Mouse (Mus musculus) kidney, adult 11 months (tissue): ENCODE data around the gene Safb2.

Experiments used
- DNase-seq: peaks from one replicate; pipeline ENCODE4 v3.0.0; 2022

Gene Safb2

GRCm38 (mm10) chr17:56554122-56554551, 30.2 kb downstream of the Safb2 start, which contains the start of gene Gm20219:
Gm20219 (minus strand) TSS chr17:56554387.
- peak; percentile 34 for DNase-seq

GRCm38 (mm10) chr17:56552781-56553363, 31.5 kb downstream of the Safb2 start:
- peak; percentile 51 for DNase-seq

- DNase-seq, result no peak
These were observed 32.4 kb downstream of the Safb2 start for GRCm38 (mm10) chr17:56551841-56552581.

- DNase-seq, result no peak
These were observed 33.5 kb downstream of the Safb2 start for GRCm38 (mm10) chr17:56550784-56551475.

- DNase-seq, result no peak
These were observed 35.7 kb downstream of the Safb2 start for GRCm38 (mm10) chr17:56548605-56549105.

GRCm38 (mm10) chr17:56547846-56548604, 36.4 kb downstream of the Safb2 start:
- DNase-seq, result no peak

GRCm38 (mm10) chr17:56547116-56547845, 37.1 kb downstream of the Safb2 start:
- no peak for DNase-seq

GRCm38 (mm10) chr17:56546576-56546975, 37.8 kb downstream of the Safb2 start:
- no peak for DNase-seq

- no peak for DNase-seq
These were observed 38.4 kb downstream of the Safb2 start for GRCm38 (mm10) chr17:56545945-56546344.

- DNase-seq, result no peak
These were observed 39.5 kb downstream of the Safb2 start for GRCm38 (mm10) chr17:56544699-56545387.

GRCm38 (mm10) chr17:56543684-56544224, 40.6 kb downstream of the Safb2 start:
- no peak for DNase-seq

GRCm38 (mm10) chr17:56542736-56543135, 41.6 kb downstream of the Safb2 start:
- no peak for DNase-seq

GRCm38 (mm10) chr17:56540562-56540975, 43.8 kb downstream of the Safb2 start:
- no peak for DNase-seq

- no peak for DNase-seq
These were observed 46.5 kb downstream of the Safb2 start for GRCm38 (mm10) chr17:56537912-56538311.

GRCm38 (mm10) chr17:56536874-56537273, 47.5 kb downstream of the Safb2 start:
- DNase-seq, result no peak

- DNase-seq, result no peak
These were observed 48.2 kb downstream of the Safb2 start for GRCm38 (mm10) chr17:56536192-56536591.

- no peak for DNase-seq
These were observed 59.4 kb downstream of the Safb2 start for GRCm38 (mm10) chr17:56524943-56525342.

- no peak for DNase-seq
These were observed 61.6 kb downstream of the Safb2 start for GRCm38 (mm10) chr17:56522744-56523143.

GRCm38 (mm10) chr17:56515690-56516410, 68.5 kb downstream of the Safb2 start:
- DNase-seq, result no peak

- DNase-seq, result no peak
These were observed 69.5 kb downstream of the Safb2 start for GRCm38 (mm10) chr17:56514916-56515315.
